Mouse (Mus musculus): ENCODE measurements around the gene Trim67.

DNA sequence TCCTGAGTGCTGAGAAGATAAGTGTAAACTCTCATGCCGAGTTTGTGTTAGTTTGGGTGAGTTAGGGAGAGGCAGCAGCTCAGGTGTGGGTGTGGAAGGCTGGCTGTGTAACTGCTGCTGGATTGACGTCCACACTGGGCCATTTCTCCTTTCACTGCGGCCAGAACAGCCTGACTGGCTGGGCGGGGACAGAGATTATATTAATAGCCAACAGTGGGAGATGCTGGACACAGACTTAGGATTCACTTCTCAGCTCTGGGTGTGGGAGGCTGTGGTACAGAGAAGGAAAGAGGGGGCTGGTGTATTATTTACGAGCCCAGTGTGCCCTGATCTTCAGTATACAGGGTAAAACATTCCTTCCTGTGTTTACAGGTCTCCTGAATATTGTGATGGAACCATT is 85.2 kb downstream of the Trim67 start:
- TF ChIP-seq CTCF (IDR thresholded peaks at IDR 0.05; ENCODE audit: low read depth) (no peak), EP300 (optimal IDR thresholded peaks at IDR 0.05) (no peak)
